Mouse (Mus musculus) MEL (cell line): ENCODE measurements around the gene Ppm1m. TPM values are rescaled to one million over a fixed set of nuclear protein-coding genes. Genes with fewer than 3 reads are reported as not detected.

Experiments used
- DNase-seq: peaks from one replicate; pipeline ENCODE4 v3.0.0; 2011; ENCODE audit warnings: low read depth, low spot score
- H3K27ac ChIP-seq: 2 replicates; pipeline ENCODE4 v1.5.1; 2012; ENCODE audit warnings: low read depth, mild to moderate bottlenecking, control low read depth, low read length, moderate library complexity; ENCODE audit not compliant: control insufficient read depth
- H3K27me3 ChIP-seq, 2 experiments: fragments of 150-350 bp in 1 of 2; sonication (generic) in 1 of 2; 2 replicates each; pipeline ENCODE4 v1.6.1; 2012; ENCODE audit warnings: low read length in 2 of 2, mild to moderate bottlenecking in 2 of 2, improper control_type of control experiment in 1 of 2, moderate library complexity in 1 of 2; ENCODE audit not compliant: insufficient read depth in 2 of 2, control insufficient read depth in 1 of 2
- H3K36me3 ChIP-seq, 2 experiments: 2 replicates each; pipeline ENCODE4 v1.6.1; 2012 to 2014; ENCODE audit warnings: low read length in 2 of 2, improper control_type of control experiment in 1 of 2, inconsistent platforms in 1 of 2, mild to moderate bottlenecking in 1 of 2; ENCODE audit not compliant: insufficient read depth in 2 of 2, control insufficient read depth in 1 of 2
- H3K4me1 ChIP-seq, 2 experiments: fragments of 150-350 bp in 1 of 2; sonication (generic) in 1 of 2; 2 replicates each; pipeline ENCODE4 v1.6.1; 2012; ENCODE audit warnings: low read length in 2 of 2, improper control_type of control experiment in 1 of 2, mild to moderate bottlenecking in 1 of 2; ENCODE audit not compliant: insufficient read depth in 2 of 2, control insufficient read depth in 1 of 2
- H3K4me3 ChIP-seq, 2 experiments: fragments of 150-350 bp in 1 of 2; sonication (generic) in 1 of 2; 2 replicates each; pipeline ENCODE4 v1.5.1; 2012; ENCODE audit warnings: low read depth in 2 of 2, low read length in 2 of 2, mild to moderate bottlenecking in 2 of 2, moderate library complexity in 2 of 2, control low read depth in 1 of 2, improper control_type of control experiment in 1 of 2; ENCODE audit not compliant: control insufficient read depth in 1 of 2, insufficient read depth in 1 of 2
- H3K79me2 ChIP-seq: 2 replicates; pipeline ENCODE4 v1.6.1; 2012; ENCODE audit warnings: mild to moderate bottlenecking, low read length, moderate library complexity; ENCODE audit not compliant: control insufficient read depth, poor library complexity, insufficient read depth
- H3K9ac ChIP-seq: 2 replicates; pipeline ENCODE4 v1.6.1; 2012; ENCODE audit warnings: low read depth, mild to moderate bottlenecking, control low read depth, low read length, moderate library complexity; ENCODE audit not compliant: control insufficient read depth, poor library complexity, severe bottlenecking
- H3K9me3 ChIP-seq: fragments of 150-350 bp; sonication (generic); replicated peaks from 2 replicates; pipeline ENCODE4 v1.6.1; 2012; ENCODE audit warnings: mild to moderate bottlenecking, low read length, improper control_type of control experiment, moderate library complexity; ENCODE audit not compliant: insufficient read depth
- BHLHE40 ChIP-seq: IDR thresholded peaks from 2 replicates; pipeline ENCODE4 v1.6.1; 2012; ENCODE audit warnings: low read depth, mild to moderate bottlenecking, inconsistent platforms, low read length, improper control_type of control experiment, borderline replicate concordance
- CHD1 ChIP-seq: IDR thresholded peaks from 2 replicates; pipeline ENCODE4 v1.6.1; 2012; ENCODE audit warnings: low read depth, mild to moderate bottlenecking, inconsistent platforms, low read length, improper control_type of control experiment
- CHD2 ChIP-seq: IDR thresholded peaks from 2 replicates; pipeline ENCODE4 v1.6.1; 2011; ENCODE audit warnings: low read length, improper control_type of control experiment
- E2F4 ChIP-seq: IDR thresholded peaks from 2 replicates; pipeline ENCODE4 v1.6.1; 2011; ENCODE audit warnings: low read depth, low read length, improper control_type of control experiment, borderline replicate concordance
- ELF1 ChIP-seq: IDR thresholded peaks from 2 replicates; pipeline ENCODE4 v1.6.1; 2014; ENCODE audit warnings: low read depth, mild to moderate bottlenecking, inconsistent platforms, low read length, improper control_type of control experiment, moderate library complexity
- ETS1 ChIP-seq: IDR thresholded peaks from 2 replicates; pipeline ENCODE4 v1.6.1; 2012; ENCODE audit warnings: low read depth, mild to moderate bottlenecking, inconsistent platforms, low read length, improper control_type of control experiment, moderate library complexity
- GABPA ChIP-seq: IDR thresholded peaks from 2 replicates; pipeline ENCODE4 v1.6.1; 2012; ENCODE audit warnings: low read depth, mild to moderate bottlenecking, inconsistent platforms, low read length, improper control_type of control experiment, moderate library complexity
- KAT2A ChIP-seq: conservative IDR thresholded peaks from 2 replicates; pipeline ENCODE4 v1.6.1; 2012; ENCODE audit warnings: low read depth, low read length, improper control_type of control experiment, inconsistent platforms
- MAFK ChIP-seq: IDR thresholded peaks from 2 replicates; pipeline ENCODE4 v1.6.1; 2011; ENCODE audit warnings: low read depth, mild to moderate bottlenecking, low read length, improper control_type of control experiment, borderline replicate concordance
- MEF2A ChIP-seq: IDR thresholded peaks from 2 replicates; pipeline ENCODE4 v1.6.1; 2014; ENCODE audit warnings: low read depth, mild to moderate bottlenecking, inconsistent platforms, low read length, improper control_type of control experiment; ENCODE audit not compliant: poor library complexity, insufficient replicate concordance, severe bottlenecking; ENCODE audit errors: extremely low read depth
- MXI1 ChIP-seq: IDR thresholded peaks from 2 replicates; pipeline ENCODE4 v1.6.1; 2011; ENCODE audit warnings: mild to moderate bottlenecking, low read depth, low read length, improper control_type of control experiment
- NELFE ChIP-seq: IDR thresholded peaks from 2 replicates; pipeline ENCODE4 v1.6.1; 2011; ENCODE audit warnings: low read depth, low read length, improper control_type of control experiment
- POLR2A ChIP-seq, 2 experiments: IDR thresholded peaks; 2 replicates each; pipeline ENCODE4 v1.6.1; 2011 to 2012; ENCODE audit warnings: low read length in 2 of 2, mild to moderate bottlenecking in 2 of 2, control low read depth in 1 of 2, improper control_type of control experiment in 1 of 2, low read depth in 1 of 2, moderate library complexity in 1 of 2; ENCODE audit not compliant: control insufficient read depth in 1 of 2, insufficient read depth in 1 of 2, poor library complexity in 1 of 2
- POLR2AphosphoS5 ChIP-seq: IDR thresholded peaks from 2 replicates; pipeline ENCODE4 v1.6.1; 2012; ENCODE audit warnings: low read depth, borderline replicate concordance, mild to moderate bottlenecking, inconsistent platforms, low read length, moderate library complexity, mixed read lengths
- RAD21 ChIP-seq: IDR thresholded peaks from 2 replicates; pipeline ENCODE4 v1.6.1; 2011; ENCODE audit warnings: mild to moderate bottlenecking, low read depth, low read length, improper control_type of control experiment
- TAL1 ChIP-seq: IDR thresholded peaks from 2 replicates; pipeline ENCODE4 v1.6.1; 2012; ENCODE audit warnings: mild to moderate bottlenecking, inconsistent platforms, low read length, moderate library complexity, mixed read lengths
- TBP ChIP-seq: IDR thresholded peaks from 2 replicates; pipeline ENCODE4 v1.8.0; 2011; ENCODE audit warnings: low read depth, low read length, improper control_type of control experiment
- USF1 ChIP-seq: IDR thresholded peaks from 2 replicates; pipeline ENCODE4 v1.6.1; 2014; ENCODE audit warnings: low read depth, mild to moderate bottlenecking, inconsistent platforms, low read length, improper control_type of control experiment, moderate library complexity
- ZC3H11A ChIP-seq: IDR thresholded peaks from 2 replicates; pipeline ENCODE4 v1.6.1; 2012; ENCODE audit warnings: low read depth, mild to moderate bottlenecking, inconsistent platforms, low read length, improper control_type of control experiment
- ZKSCAN1 ChIP-seq: IDR thresholded peaks from 2 replicates; pipeline ENCODE4 v1.6.1; 2012; ENCODE audit warnings: low read depth, mild to moderate bottlenecking, inconsistent platforms, low read length, improper control_type of control experiment, moderate library complexity
- ZMIZ1 ChIP-seq: IDR thresholded peaks from 2 replicates; pipeline ENCODE4 v1.6.1; 2012; ENCODE audit warnings: low read depth, mild to moderate bottlenecking, inconsistent platforms, low read length, improper control_type of control experiment, moderate library complexity
- polyA plus RNA-seq, 2 experiments: library from polyadenylated mRNA; stranded (reverse) in 1 of 2; unstranded in 1 of 2; fragments of >175 nt in 1 of 2; fragments of >200 nt in 1 of 2; gene quantifications; 2 replicates each; pipeline versions ENCODE4 v1.2.1 to v1.2.4; 2012; ENCODE audit warnings: low replicate concordance in 2 of 2, low read depth in 1 of 2; ENCODE audit not compliant: insufficient read length in 2 of 2, insufficient read depth in 1 of 2, missing spikeins in 1 of 2
- total RNA-seq: library from RNA; depleted of rRNA; stranded (reverse); fragments of 300-350 nt; gene quantifications from 2 replicates; pipeline ENCODE4 v1.2.3, GENCODE M21; 2012

The Ppm1m gene
- total and polyA plus RNA-seq, 3 experiments: 34.2 to 47.2 TPM; not detected in 1

DNA sequence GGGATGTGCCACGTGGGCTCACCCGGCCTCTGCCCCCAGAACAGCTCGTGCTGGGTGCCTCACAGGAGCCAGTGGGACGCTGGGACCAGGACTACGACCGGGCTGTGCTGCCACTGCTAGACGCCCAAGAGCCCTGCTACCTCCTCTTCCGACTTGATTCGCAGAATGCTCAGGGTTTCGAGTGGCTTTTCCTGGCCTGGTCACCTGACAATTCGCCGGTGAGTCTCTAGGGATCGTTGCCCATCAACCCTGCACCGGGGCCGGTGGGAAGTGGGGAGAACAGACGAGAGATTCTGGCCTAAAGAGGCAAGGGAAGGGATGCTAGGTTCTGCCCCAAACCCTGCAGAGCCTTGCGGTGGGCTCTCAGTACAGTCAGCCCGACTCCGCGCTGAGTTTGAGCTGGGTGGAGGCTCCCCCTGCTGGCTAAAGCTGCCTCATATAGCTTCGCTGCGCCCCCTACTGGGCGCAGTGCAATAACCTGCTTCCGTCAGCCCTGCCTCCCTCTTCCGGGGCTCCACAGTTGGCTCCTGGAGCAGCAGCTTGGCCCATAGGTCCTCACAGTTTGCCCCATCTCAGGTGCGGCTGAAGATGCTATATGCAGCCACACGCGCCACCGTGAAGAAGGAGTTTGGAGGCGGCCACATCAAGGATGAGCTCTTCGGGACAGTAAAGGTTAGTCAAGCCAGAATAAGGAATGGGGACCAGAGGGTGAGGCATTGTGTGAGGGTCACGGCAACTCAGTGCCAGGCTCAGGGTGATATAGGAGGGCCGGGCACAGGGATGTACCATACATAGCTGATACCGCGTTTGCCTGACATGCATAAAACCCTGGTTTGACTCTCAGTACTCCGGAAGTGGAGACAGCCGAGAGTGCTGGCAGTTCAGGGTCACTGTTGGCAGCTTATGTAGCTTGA lies 12.4 kb upstream of the Ppm1m start (continued):
- TF ChIP-seq POLR2AphosphoS5 (no peak), ETS1 (no peak), ZMIZ1 (no peak), ZKSCAN1 (no peak)

DNA sequence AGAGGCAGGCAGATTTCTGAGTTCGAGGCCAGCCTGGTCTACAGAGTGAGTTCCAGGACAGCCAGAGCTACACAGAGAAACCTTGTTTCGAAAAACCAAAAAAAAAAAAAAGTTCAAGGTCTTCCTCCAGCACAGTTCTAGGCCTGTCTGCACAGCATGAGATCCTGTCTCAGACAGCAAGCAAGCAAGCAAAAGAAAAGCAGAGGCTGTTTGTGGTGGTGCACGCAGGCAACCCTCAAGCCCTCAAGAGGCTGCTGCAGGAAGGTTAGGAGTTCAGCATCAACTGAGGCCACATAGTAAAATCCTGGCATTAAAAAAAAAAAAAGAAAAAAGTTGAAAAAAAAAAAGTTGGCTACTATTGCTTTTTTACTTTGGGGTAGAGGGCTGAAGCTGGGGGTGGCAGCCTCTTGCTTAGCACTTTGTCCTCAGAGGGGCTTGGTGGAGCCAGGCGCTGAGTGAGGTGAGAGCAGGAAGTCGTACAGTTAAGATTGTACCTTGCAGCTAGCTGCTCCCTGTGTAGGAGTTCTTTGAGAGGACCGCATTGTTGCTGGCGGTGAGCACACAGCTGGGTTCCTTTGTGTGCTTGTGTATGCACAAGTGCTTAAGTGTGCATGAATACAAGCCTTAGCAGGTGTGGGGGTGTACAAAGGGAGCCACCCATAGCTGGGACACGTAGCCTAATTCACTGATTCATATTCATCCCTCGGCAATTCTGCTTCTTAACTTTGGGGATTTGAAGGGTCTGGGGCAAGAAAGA lies 11.5 kb upstream of the Ppm1m start:
- TF ChIP-seq NELFE (no peak), E2F4 (no peak), MXI1 (no peak), POLR2A (IDR thresholded peaks at IDR 0.05; ENCODE audit: control insufficient read depth in 1 of 2, insufficient read depth in 1 of 2, low read depth in 1 of 2, low read length in 2 of 2, poor library complexity in 1 of 2) (no peak), RAD21 (no peak), ELF1 (no peak), USF1 (no peak), GABPA (no peak), TAL1 (no peak)

DNA sequence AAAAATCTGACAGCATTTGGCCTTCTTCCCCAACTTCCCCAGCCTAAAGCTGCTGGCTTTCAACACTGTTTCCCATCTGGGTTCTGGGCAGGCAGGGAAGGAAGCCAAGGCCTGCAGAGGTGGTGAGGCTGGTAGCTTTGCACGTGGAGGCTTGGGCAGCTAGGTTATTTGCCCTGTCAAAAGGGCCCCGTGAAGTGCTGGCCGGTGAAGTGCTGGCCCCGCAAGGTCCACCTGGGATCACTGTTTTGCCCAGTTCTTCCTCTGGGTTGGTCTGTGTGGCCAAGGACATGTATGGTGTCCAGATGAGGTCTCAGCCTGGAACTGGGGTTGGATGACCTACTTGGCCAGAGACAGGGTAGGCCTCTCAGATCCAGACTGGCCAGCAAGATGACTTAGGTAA lies 10.4 kb upstream of the Ppm1m start:
- Histone ChIP-seq H3K79me2 (peaks cover 2% of the 10 kb centered on the region; the same call in 1 of the 2 replicates), H3K27ac (no peak overlapping the region), H3K4me1 (peaks cover 0 to under 1% of the 10 kb centered on the region in 2 experiments; a peak in 1 of 4 replicates), H3K36me3 (no peaks in the 10 kb centered on the region; a peak in 1 of 4 replicates), H3K9me3 (no peaks in the 10 kb centered on the region), H3K9ac (no peak overlapping the region), H3K4me3 (no peak overlapping the region), H3K27me3 (no peaks in the 10 kb centered on the region)
- TF ChIP-seq BHLHE40: no peak
- TF ChIP-seq ZMIZ1: no peak
- TF ChIP-seq KAT2A: no peak
- TF ChIP-seq GABPA: no peak
- no peak for TF ChIP-seq ELF1
- TF ChIP-seq CHD2: no peak
- TF ChIP-seq MAFK: no peak
- no peak for TF ChIP-seq TBP
- no peak for TF ChIP-seq MEF2A
- no peak for TF ChIP-seq ZC3H11A
- TF ChIP-seq CHD1: no peak
- TF ChIP-seq E2F4: no peak
- TF ChIP-seq ZKSCAN1: no peak
- no peak for DNase-seq

More for the DNA sequence above, 11.5 kb upstream of the Ppm1m start:
- no peak overlapping the region for H3K27ac ChIP-seq
- no peaks in the 10 kb centered on the region for H3K9me3 ChIP-seq
- H3K27me3 ChIP-seq: no peaks in the 10 kb centered on the region
- H3K4me3 ChIP-seq: no peak overlapping the region
- no peak overlapping the region for H3K9ac ChIP-seq
- DNase-seq: no peak
- H3K36me3 ChIP-seq: no peaks in the 10 kb centered on the region; a peak in 1 of 4 replicates
- no peaks in the 10 kb centered on the region for H3K79me2 ChIP-seq
- no peaks in the 10 kb centered on the region for H3K4me1 ChIP-seq
